Mouse (Mus musculus): ENCODE results near the gene 1700061G19Rik. TPM values are rescaled to one million over a fixed set of nuclear protein-coding genes. Genes with fewer than 3 reads are reported as not detected.

The 1700061G19Rik gene
- under 1 TPM; 0.16 to 0.41 TPM for total RNA-seq (2021)

- intact Hi-C loops (cut with DNase I) = no loop called here
- DNase-seq (ENCODE audit: extremely low spot score in 1 of 2, low spot score in 2 of 2) = no peak
Measured at GRCm38 (mm10) chr17:56874936-56875651, at the start of gene 1700061G19Rik. Gene 1700061G19Rik (plus strand): TSS chr17:56875477.

- no peak for DNase-seq (ENCODE audit: extremely low spot score in 1 of 2, low spot score in 2 of 2)
- intact Hi-C loops (cut with DNase I) = no loop called here
Measured at GRCm38 (mm10) chr17:56826718-56827117, 48.6 kb upstream of the 1700061G19Rik start.

- DNase-seq (ENCODE audit: extremely low spot score in 1 of 2, low spot score in 2 of 2) = no peak
- intact Hi-C loops (cut with DNase I) = no loop called here
Measured at GRCm38 (mm10) chr17:56829171-56829570, 46.1 kb upstream of the 1700061G19Rik start.

GRCm38 (mm10) chr17:56829795-56830194 lies 45.5 kb upstream of the 1700061G19Rik start:
- DNase-seq (ENCODE audit: extremely low spot score in 1 of 2, low spot score in 2 of 2) = no peak
- intact Hi-C loops (cut with DNase I) = no loop called here

GRCm38 (mm10) chr17:56830411-56831110 lies 44.7 kb upstream of the 1700061G19Rik start, which contains the start of gene Rfx2:
Gene Rfx2 (minus strand): TSS chr17:56831013.
- no peak for DNase-seq (ENCODE audit: extremely low spot score in 1 of 2, low spot score in 2 of 2)
- intact Hi-C loops (cut with DNase I) = no loop called here

GRCm38 (mm10) chr17:56831111-56831816 lies 44.0 kb upstream of the 1700061G19Rik start:
- intact Hi-C loops (cut with DNase I) = no loop called here
- DNase-seq (ENCODE audit: extremely low spot score in 1 of 2, low spot score in 2 of 2) = peak; percentile 97 to 99

GRCm38 (mm10) chr17:56832918-56833317 lies 42.4 kb upstream of the 1700061G19Rik start:
- intact Hi-C loops (cut with DNase I) = no loop called here
- no peak for DNase-seq (ENCODE audit: extremely low spot score in 1 of 2, low spot score in 2 of 2)

- intact Hi-C loops (cut with DNase I) = no loop called here
- DNase-seq (ENCODE audit: extremely low spot score in 1 of 2, low spot score in 2 of 2) = no peak
Measured at GRCm38 (mm10) chr17:56833381-56833780, 41.9 kb upstream of the 1700061G19Rik start.

- intact Hi-C loops (cut with DNase I) = no loop called here
- DNase-seq (ENCODE audit: extremely low spot score in 1 of 2, low spot score in 2 of 2) = no peak
Measured at GRCm38 (mm10) chr17:56836336-56836735, 38.9 kb upstream of the 1700061G19Rik start.

- no peak for DNase-seq (ENCODE audit: extremely low spot score in 1 of 2, low spot score in 2 of 2)
- intact Hi-C loops (cut with DNase I) = no loop called here
Measured at GRCm38 (mm10) chr17:56840524-56840923, 34.8 kb upstream of the 1700061G19Rik start.

GRCm38 (mm10) chr17:56842173-56842572 lies 33.1 kb upstream of the 1700061G19Rik start:
- intact Hi-C loops (cut with DNase I) = no loop called here
- no peak for DNase-seq (ENCODE audit: extremely low spot score in 1 of 2, low spot score in 2 of 2)

- intact Hi-C loops (cut with DNase I) = no loop called here
Measured at GRCm38 (mm10) chr17:56843678-56844077, 31.6 kb upstream of the 1700061G19Rik start.

GRCm38 (mm10) chr17:56848785-56849184 lies 26.5 kb upstream of the 1700061G19Rik start:
- intact Hi-C loops (cut with DNase I) = no loop called here

More at GRCm38 (mm10) chr17:56843678-56844077, 31.6 kb upstream of the 1700061G19Rik start:
- no peak for DNase-seq (ENCODE audit: extremely low spot score in 1 of 2, low spot score in 2 of 2)

GRCm38 (mm10) chr17:56849710-56850109 lies 25.6 kb upstream of the 1700061G19Rik start:
- intact Hi-C loops (cut with DNase I) = no loop called here
- no peak for DNase-seq (ENCODE audit: extremely low spot score in 1 of 2, low spot score in 2 of 2)

More at GRCm38 (mm10) chr17:56848785-56849184, 26.5 kb upstream of the 1700061G19Rik start:
- DNase-seq (ENCODE audit: extremely low spot score in 1 of 2, low spot score in 2 of 2) = no peak

- intact Hi-C loops (cut with DNase I) = no loop called here
- no peak for DNase-seq (ENCODE audit: extremely low spot score in 1 of 2, low spot score in 2 of 2)
Measured at GRCm38 (mm10) chr17:56851167-56851566, 24.1 kb upstream of the 1700061G19Rik start.

- no peak for DNase-seq (ENCODE audit: extremely low spot score in 1 of 2, low spot score in 2 of 2)
- intact Hi-C loops (cut with DNase I) = no loop called here
Measured at GRCm38 (mm10) chr17:56855421-56855820, 19.9 kb upstream of the 1700061G19Rik start.

- intact Hi-C loops (cut with DNase I) = no loop called here
- peak; percentile 8 to 61 for DNase-seq (ENCODE audit: extremely low spot score in 1 of 2, low spot score in 2 of 2)
Measured at GRCm38 (mm10) chr17:56858216-56858615, 17.1 kb upstream of the 1700061G19Rik start.

- intact Hi-C loops (cut with DNase I) = no loop called here
- no peak for DNase-seq (ENCODE audit: extremely low spot score in 1 of 2, low spot score in 2 of 2)
Measured at GRCm38 (mm10) chr17:56858922-56859321, 16.4 kb upstream of the 1700061G19Rik start.

GRCm38 (mm10) chr17:56861197-56861596 lies 14.1 kb upstream of the 1700061G19Rik start:
- intact Hi-C loops (cut with DNase I) = no loop called here
- no peak for DNase-seq (ENCODE audit: extremely low spot score in 1 of 2, low spot score in 2 of 2)
